Mouse (Mus musculus) limb, embryonic 15.5 days (tissue): ENCODE results near the gene Cyp11a1. TPM values are rescaled to one million over a fixed set of nuclear protein-coding genes. Genes with fewer than 3 reads are reported as not detected.

Experiments used
- polyA plus RNA-seq: library from polyadenylated mRNA; unstranded; fragments of >200 nt; fragmentation: Nextera tagmentation; extraction: Ambion mirVana; gene quantifications from 2 replicates; pipeline ENCODE4 v1.2.1, GENCODE M21; 2015

Gene Cyp11a1
- polyA plus RNA-seq, 1 experiment from 2014 or later, result 10.9 TPM

Other genes starting within 250 kb of the Cyp11a1 start
- gene Clk3, start 240.6 kb upstream of the Cyp11a1 start, polyA plus RNA-seq, result 64.7 and 80.3 TPM in 2 replicates
- 3.6 and 3.8 TPM in 2 replicates for gene Arid3b, start 169.6 kb upstream of the Cyp11a1 start, polyA plus RNA-seq
- 107 TPM in 2 replicates for gene Ubl7, start 95.4 kb upstream of the Cyp11a1 start, polyA plus RNA-seq
- gene Sema7a, start 66.3 kb upstream of the Cyp11a1 start, polyA plus RNA-seq, result 0.44 and 0.77 TPM in 2 replicates
- 8.4 and 8.8 TPM in 2 replicates for gene Stra6, start 57.4 kb downstream of the Cyp11a1 start, polyA plus RNA-seq
- not detected in 2 replicates for gene Ccdc33, start 112.4 kb downstream of the Cyp11a1 start, polyA plus RNA-seq
- gene Islr, start 197.9 kb downstream of the Cyp11a1 start, polyA plus RNA-seq, result 216 and 254 TPM in 2 replicates
- 0.55 and 1.5 TPM in 2 replicates for gene Islr2, start 197.9 kb downstream of the Cyp11a1 start, polyA plus RNA-seq
- gene Pml, start 243.4 kb downstream of the Cyp11a1 start, polyA plus RNA-seq, result 15.7 and 16.4 TPM in 2 replicates
- 34.2 and 35.5 TPM in 2 replicates for gene Stoml1, start 246.8 kb downstream of the Cyp11a1 start, polyA plus RNA-seq